Mouse (Mus musculus) heart, adult 2 months (tissue): ENCODE data around the gene Tnfrsf18. TPM values are rescaled to one million over a fixed set of nuclear protein-coding genes. Genes with fewer than 3 reads are reported as not detected.
A peak's percentile ranks its signal among the peaks of the same experiment; 100 is the strongest.

Experiments
- DNase-seq, 2 experiments: peaks; one replicate each; pipeline ENCODE4 v3.0.0; 2021
- H3K27ac ChIP-seq: fragments of 200-600 bp; 2 replicates; pipeline ENCODE4 v1.8.1; 2022
- H3K27me3 ChIP-seq: fragments of 200-500 bp; 2 replicates; pipeline ENCODE4 v1.6.1; 2012; ENCODE audit warnings: mild to moderate bottlenecking, low read length, inconsistent platforms, mixed read lengths; ENCODE audit not compliant: control insufficient read depth, insufficient read depth
- H3K36me3 ChIP-seq: fragments of 200-500 bp; 2 replicates; pipeline ENCODE4 v1.6.1; 2012; ENCODE audit warnings: low read length, inconsistent platforms; ENCODE audit not compliant: control insufficient read depth, insufficient read depth
- H3K4me1 ChIP-seq: fragments of 200-500 bp; 2 replicates; pipeline ENCODE4 v1.6.1; 2011; ENCODE audit warnings: low read length; ENCODE audit not compliant: control insufficient read depth, insufficient read depth
- H3K4me3 ChIP-seq: fragments of 200-600 bp; 2 replicates; pipeline ENCODE4 v1.8.1; 2022
- H3K79me2 ChIP-seq: fragments of 200-500 bp; replicated peaks from 2 replicates; pipeline ENCODE4 v1.6.1; 2012; ENCODE audit warnings: mild to moderate bottlenecking, inconsistent platforms, low read length, moderate library complexity, mixed read lengths; ENCODE audit not compliant: control insufficient read depth, insufficient read depth
- H3K9ac ChIP-seq: fragments of 200-500 bp; 2 replicates; pipeline ENCODE4 v1.6.1; 2012; ENCODE audit warnings: low read depth, mild to moderate bottlenecking, control low read depth, inconsistent platforms, low read length, mixed read lengths
- CTCF ChIP-seq: fragments of 200-600 bp; IDR thresholded peaks from 2 replicates; pipeline ENCODE4 v1.8.1; 2022; ENCODE audit warnings: antibody characterized with exemption, mild to moderate bottlenecking, moderate library complexity
- EP300 ChIP-seq: fragments of 200-500 bp; IDR thresholded peaks from 2 replicates; pipeline ENCODE4 v1.6.1; 2011; ENCODE audit warnings: low read depth, low read length, control low read depth; ENCODE audit not compliant: insufficient read depth
- POLR2A ChIP-seq: fragments of 200-500 bp; IDR thresholded peaks from 2 replicates; pipeline ENCODE4 v1.6.1; 2011; ENCODE audit warnings: mild to moderate bottlenecking, low read depth, low read length, control low read depth; ENCODE audit not compliant: insufficient read depth
- WGBS: fragments of 180-500 bp; shearing (Covaris S2); methylation state at CpG from one replicate; pipeline ENCODE4 v1.1.7; 2018; 5-methylcytosine and 5-hydroxymethylcytosine counted together
- intact Hi-C: fragments of 180-260 bp; cut with DNase I; formaldehyde crosslinking; loops from one replicate; pipeline ENCODE4 v1.15.1; 2025
- polyA plus RNA-seq: library from polyadenylated mRNA; depleted of rRNA; stranded (reverse); fragments of >200 nt; gene quantifications from 2 replicates; pipeline ENCODE4 v1.2.3, GENCODE M21; 2012
- total RNA-seq, 2 experiments: library from RNA; stranded (reverse); gene quantifications; 2 replicates each; pipeline ENCODE4 v1.2.3; 2021

The Tnfrsf18 gene
- total and polyA plus RNA-seq, 3 experiments = 0.31 to 0.80 TPM; not detected in 1

- no peaks in the 10 kb centered on the region for H3K27me3 ChIP-seq
- peak within 1 kb of the TSS; percentile 89 for H3K4me3 ChIP-seq
- peaks cover 5% of the 10 kb centered on the region; the same call in 1 of the 2 replicates for H3K79me2 ChIP-seq
- no peak for TF ChIP-seq POLR2A
- 0 out of 2 replicates have a peak, but pooled peaks have one; percentile 53 for TF ChIP-seq EP300
- peak; percentile 91 for TF ChIP-seq CTCF
- peak within 1 kb of the TSS; percentile 98 for H3K27ac ChIP-seq
- H3K36me3 ChIP-seq = peaks cover 4% of the 10 kb centered on the region; the same call in 1 of the 2 replicates
- H3K4me1 ChIP-seq = peaks cover 8% of the 10 kb centered on the region
- intact Hi-C loops = loop anchor here (5.0 kb wide), 3 partner anchors 40 to 125 kb away; partner anchors contain the start of genes Cptp, Ints11 and Ube2j2
- under 1% methylated on average over 99 of the region's 99 CpGs for WGBS
- DNase-seq = peak in 1 of 2 experiments; percentile 89
- peak within 1 kb of the TSS; percentile 99 for H3K9ac ChIP-seq
These were observed 33.6 kb upstream of the Tnfrsf18 start, which contains the start of the genes B3galt6 and Sdf4 for GRCm38 (mm10) chr4:155992241-155992905. TSS of gene B3galt6 (minus strand) at chr4:155992649. TSS of gene Sdf4 (plus strand) at chr4:155992872.

GRCm38 (mm10) chr4:155992906-155993547 lies 32.9 kb upstream of the Tnfrsf18 start:
- TF ChIP-seq EP300 (0 out of 2 replicates have a peak, but pooled peaks have one; percentile 57), POLR2A (peak; percentile 59), CTCF (peak; percentile 12; the same call in 1 of the 2 replicates)
- under 1% methylated on average over 70 of the region's 70 CpGs for WGBS
- peaks cover 5% of the 10 kb centered on the region; the same call in 1 of the 2 replicates for H3K79me2 ChIP-seq
- intact Hi-C loops = loop anchor here (5.0 kb wide), 3 partner anchors 39 to 126 kb away; partner anchors contain the start of genes Cptp, Ints11 and Ube2j2
- H3K27ac ChIP-seq = peak overlapping the region; percentile 96
- peak overlapping the region; percentile 99 for H3K9ac ChIP-seq
- H3K36me3 ChIP-seq = peaks cover 4% of the 10 kb centered on the region; the same call in 1 of the 2 replicates
- DNase-seq = peak; percentile 96 to 99
- peaks cover 8% of the 10 kb centered on the region for H3K4me1 ChIP-seq
- peak overlapping the region; percentile 89 for H3K4me3 ChIP-seq
- H3K27me3 ChIP-seq = no peaks in the 10 kb centered on the region

GRCm38 (mm10) chr4:155993606-155994005 lies 32.4 kb upstream of the Tnfrsf18 start:
- intact Hi-C loops = loop anchor here (5.0 kb wide), 3 partner anchors 39 to 126 kb away; partner anchors contain the start of genes Cptp, Ints11 and Ube2j2
- Histone ChIP-seq H3K36me3 (peaks cover 4% of the 10 kb centered on the region; the same call in 1 of the 2 replicates), H3K4me3 (peak overlapping the region; percentile 89), H3K27ac (peak overlapping the region; percentile 96), H3K79me2 (peaks cover 5% of the 10 kb centered on the region; the same call in 1 of the 2 replicates), H3K4me1 (peaks cover 8% of the 10 kb centered on the region), H3K9ac (peak overlapping the region; percentile 93), H3K27me3 (no peaks in the 10 kb centered on the region)
- TF ChIP-seq EP300 = no peak
- WGBS = 2% methylated on average over 15 of the region's 15 CpGs
- DNase-seq = no peak

GRCm38 (mm10) chr4:156004109-156004508 lies 21.9 kb upstream of the Tnfrsf18 start:
- TF ChIP-seq CTCF = no peak
- TF ChIP-seq POLR2A = no peak
- TF ChIP-seq EP300 = no peak
- WGBS = 93% methylated on average over 3 of the region's 3 CpGs
- intact Hi-C loops = no loop called here

GRCm38 (mm10) chr4:156008369-156008768 lies 17.6 kb upstream of the Tnfrsf18 start:
- H3K4me1 ChIP-seq = no peaks in the 10 kb centered on the region
- intact Hi-C loops = no loop called here
- no peak for TF ChIP-seq CTCF
- no peak for TF ChIP-seq POLR2A
- TF ChIP-seq EP300 = no peak
- no peak overlapping the region for H3K9ac ChIP-seq
- H3K27ac ChIP-seq = no peak overlapping the region
- no peak overlapping the region for H3K4me3 ChIP-seq
- H3K79me2 ChIP-seq = no peaks in the 10 kb centered on the region
- WGBS = 90% methylated on average over 4 of the region's 4 CpGs
- no peak for DNase-seq
- no peaks in the 10 kb centered on the region for H3K27me3 ChIP-seq
- no peaks in the 10 kb centered on the region for H3K36me3 ChIP-seq

More at GRCm38 (mm10) chr4:156004109-156004508, 21.9 kb upstream of the Tnfrsf18 start:
- Histone ChIP-seq H3K79me2 (0 out of 2 replicates have a peak, but pooled peaks cover 2% of the 10 kb centered on the region), H3K4me3 (no peak overlapping the region), H3K9ac (no peak overlapping the region), H3K4me1 (no peaks in the 10 kb centered on the region), H3K27me3 (no peaks in the 10 kb centered on the region), H3K27ac (no peak overlapping the region), H3K36me3 (no peaks in the 10 kb centered on the region)
- no peak for DNase-seq
